Mouse (Mus musculus) ES-CJ7 (cell line): ENCODE results near the gene Ndufv1.

Experiments used
- DNase-seq: peaks from one replicate; pipeline ENCODE4 v3.0.0; 2011; ENCODE audit warnings: low read depth, low spot score

The Ndufv1 gene

DNA sequence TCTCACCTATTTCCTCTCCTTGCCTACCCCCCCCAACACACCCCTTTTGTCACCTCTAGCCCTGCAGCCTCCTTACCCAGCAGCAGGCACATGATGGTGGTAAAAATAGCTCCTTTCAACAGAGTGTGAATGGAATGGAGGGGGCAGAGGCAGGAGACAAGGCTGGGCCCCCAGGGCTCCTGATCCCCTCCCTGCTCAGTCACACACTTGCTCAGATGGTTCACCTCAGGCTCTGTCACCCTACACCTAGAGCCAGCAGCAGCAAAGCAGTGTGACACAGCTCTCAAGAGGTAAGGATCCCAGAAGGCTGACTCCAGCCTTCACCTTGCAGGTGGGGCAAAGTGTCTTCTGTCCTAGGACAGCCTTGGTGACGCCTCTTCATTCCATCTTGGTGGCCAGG, 9.5 kb downstream of the Ndufv1 start, which contains the start of gene Doc2g:
Gene Doc2g, plus strand, starts transcription at position 202 of the 400 bp plus-strand sequence.
- DNase-seq: no peak

DNA sequence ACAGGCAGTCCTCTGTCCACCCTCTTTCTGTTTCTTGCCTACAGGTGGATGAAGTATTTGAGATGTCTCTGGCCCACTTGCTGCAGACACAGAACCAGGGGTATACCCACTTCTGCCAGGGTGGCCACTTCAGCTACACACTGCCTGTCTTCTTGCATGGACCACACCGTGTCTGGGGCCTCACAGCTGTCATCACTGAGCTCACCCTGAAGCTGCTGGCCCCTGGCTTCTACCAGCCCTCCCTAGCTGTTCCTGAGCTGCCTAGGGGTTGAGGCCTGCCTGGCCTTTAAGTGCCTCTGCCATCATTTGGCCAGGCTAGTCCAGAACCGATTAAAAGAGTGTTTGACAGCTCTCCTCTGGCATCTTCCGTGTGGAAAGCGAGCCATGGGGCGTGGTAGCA, 10.9 kb downstream of the Ndufv1 start:
- no peak for DNase-seq

DNA sequence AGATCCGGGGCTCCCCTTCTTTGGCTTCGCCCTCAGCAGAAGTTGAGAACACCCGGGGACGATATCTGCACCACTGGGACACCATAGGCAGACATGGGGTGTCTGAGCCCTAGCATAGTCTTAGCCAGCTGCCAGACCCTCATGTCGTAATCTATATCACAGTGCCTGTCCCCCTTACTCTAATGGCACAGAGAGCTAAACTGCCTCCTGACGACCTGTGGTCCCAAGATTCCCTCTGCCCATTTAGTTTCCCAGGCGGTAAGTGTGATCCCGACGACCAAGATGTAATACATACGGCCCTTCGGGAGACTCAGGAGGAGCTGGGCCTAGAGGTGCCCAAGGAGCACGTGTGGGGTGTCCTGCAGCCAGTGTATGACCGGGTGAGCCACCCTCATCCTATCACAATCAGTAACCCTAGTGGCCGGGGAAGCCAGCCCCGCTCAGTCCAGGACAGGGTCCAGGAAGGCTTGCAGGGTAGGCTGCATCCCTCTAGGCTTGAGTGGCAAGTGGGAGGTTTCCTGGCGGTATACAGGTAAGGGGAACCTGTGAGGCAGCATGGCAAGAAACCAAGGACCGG, 11.6 kb downstream of the Ndufv1 start:
- DNase-seq: no peak

- peak; percentile 97 for DNase-seq
Observed at GRCm38 (mm10) chr19:4000119-4000900, 12.3 kb downstream of the Ndufv1 start, which contains the start of the genes Nudt8 and Gm49405. TSS of gene Nudt8 (plus strand) at chr19:4000580. TSS of gene Gm49405 (plus strand) at chr19:4000626.

- no peak for DNase-seq
Observed at GRCm38 (mm10) chr19:3999121-3999730, 13.4 kb downstream of the Ndufv1 start.

- no peak for DNase-seq
Observed at GRCm38 (mm10) chr19:3998335-3998734, 14.3 kb downstream of the Ndufv1 start.

DNA sequence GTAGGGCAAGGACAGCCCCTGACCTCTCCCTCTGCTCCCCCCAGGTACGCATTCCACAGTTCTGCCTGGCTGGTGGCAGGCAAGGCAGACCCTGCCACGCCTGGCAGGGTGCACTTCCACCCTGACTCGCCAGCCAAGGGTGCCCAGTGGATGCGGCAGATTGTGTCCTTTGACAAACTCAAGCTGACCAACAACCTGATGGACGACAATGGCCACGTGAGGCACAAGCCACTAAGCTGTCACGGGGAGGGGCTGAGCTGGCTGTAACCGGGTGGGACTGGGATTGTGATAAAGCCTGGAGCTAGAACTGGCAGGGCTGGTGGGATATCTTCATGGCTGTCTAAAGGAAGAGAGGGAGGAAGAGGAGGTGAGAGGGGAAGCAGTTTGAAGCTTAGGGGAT, 15.4 kb downstream of the Ndufv1 start:
- DNase-seq: no peak

GRCm38 (mm10) chr19:3996747-3997146, 15.9 kb downstream of the Ndufv1 start:
- DNase-seq: no peak

DNA sequence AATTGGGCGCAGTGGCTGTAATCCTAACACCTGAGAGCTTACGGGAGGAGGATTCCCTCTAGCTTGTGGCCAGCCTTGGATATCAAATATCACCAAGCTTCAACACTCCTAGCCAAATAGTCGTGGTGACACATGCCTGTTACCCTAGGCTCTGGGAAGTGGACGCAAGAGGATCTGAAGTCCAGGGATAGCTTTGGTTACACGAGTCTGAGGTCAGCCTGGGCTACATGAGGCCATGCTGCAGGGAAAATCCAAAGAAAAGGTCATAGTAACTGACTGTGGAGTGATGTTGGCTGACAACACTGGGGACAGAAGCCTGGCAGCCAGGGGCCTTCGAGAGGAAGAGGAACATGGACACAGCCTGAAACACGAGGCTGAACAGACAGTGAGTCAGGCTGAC, 16.5 kb downstream of the Ndufv1 start:
- no peak for DNase-seq

- no peak for DNase-seq
Observed at GRCm38 (mm10) chr19:3995505-3995904, 17.1 kb downstream of the Ndufv1 start.

GRCm38 (mm10) chr19:3994932-3995331, 17.7 kb downstream of the Ndufv1 start:
- no peak for DNase-seq

DNA sequence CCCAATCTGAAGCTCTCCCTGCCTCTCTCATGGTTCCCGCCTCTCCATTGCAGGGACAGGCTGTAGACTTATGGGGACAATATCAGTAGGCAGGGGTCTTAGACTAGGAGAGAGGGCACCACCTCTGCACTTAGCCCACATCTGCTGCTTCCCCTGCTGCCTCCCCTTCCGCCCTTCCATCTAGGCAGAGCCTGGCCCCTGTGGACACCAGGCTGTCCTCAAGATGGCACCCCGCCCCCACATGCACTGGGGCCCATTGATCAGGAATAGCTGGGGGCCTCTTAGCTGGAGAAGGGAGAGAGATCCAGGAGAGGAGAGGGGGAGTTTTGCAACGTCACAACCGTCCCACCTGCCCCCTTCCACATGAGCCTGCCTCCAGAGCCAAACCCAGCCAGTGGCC, 20.2 kb downstream of the Ndufv1 start, which contains the start of gene Tbx10:
Gene Tbx10, plus strand, starts transcription at position 337 of the 400 bp plus-strand sequence.
- DNase-seq: no peak

DNA sequence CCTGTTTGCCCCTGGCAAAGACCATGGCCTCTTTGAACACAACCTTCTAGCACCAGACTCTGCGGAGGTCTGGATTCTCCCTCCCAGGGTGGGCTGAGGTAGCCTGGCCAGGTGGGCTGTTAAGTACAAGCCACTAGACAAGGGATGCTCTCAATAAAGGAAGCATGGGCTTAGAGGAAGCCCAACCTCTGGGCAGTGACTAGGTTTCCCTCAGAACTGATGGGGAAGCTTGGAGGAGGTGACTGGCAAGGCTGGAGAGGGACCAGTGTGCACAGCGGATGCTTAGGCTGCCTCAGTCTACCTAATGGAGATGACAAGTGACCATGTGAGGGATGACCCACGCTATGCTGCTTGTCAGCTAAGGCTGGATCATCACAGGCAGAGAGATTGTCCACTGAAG, 20.6 kb downstream of the Ndufv1 start:
- DNase-seq: no peak

DNA sequence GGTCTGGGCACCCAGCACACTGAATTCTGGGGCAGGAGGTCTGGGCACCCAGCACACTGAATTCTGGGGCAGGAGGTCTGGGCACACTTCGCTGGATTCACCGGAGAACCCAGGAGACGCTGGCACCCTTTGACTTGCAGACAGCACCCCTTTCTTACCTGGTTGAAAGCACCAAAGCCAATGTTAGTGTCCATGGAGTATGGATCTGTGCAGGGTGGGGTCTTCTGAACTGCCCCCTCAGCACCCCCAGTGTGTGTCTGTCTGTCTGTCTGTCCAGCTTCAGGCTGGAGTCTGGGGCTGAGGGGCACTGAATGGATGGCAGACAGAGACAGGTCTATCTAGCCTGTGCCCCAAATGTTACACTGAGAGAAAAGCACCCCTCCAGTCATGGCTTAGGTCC, 21.0 kb downstream of the Ndufv1 start:
- no peak for DNase-seq

GRCm38 (mm10) chr19:3990804-3991203, 21.8 kb downstream of the Ndufv1 start:
- DNase-seq: no peak

- peak; percentile 63 for DNase-seq
Observed at GRCm38 (mm10) chr19:3988750-3989149, 23.9 kb downstream of the Ndufv1 start.

DNA sequence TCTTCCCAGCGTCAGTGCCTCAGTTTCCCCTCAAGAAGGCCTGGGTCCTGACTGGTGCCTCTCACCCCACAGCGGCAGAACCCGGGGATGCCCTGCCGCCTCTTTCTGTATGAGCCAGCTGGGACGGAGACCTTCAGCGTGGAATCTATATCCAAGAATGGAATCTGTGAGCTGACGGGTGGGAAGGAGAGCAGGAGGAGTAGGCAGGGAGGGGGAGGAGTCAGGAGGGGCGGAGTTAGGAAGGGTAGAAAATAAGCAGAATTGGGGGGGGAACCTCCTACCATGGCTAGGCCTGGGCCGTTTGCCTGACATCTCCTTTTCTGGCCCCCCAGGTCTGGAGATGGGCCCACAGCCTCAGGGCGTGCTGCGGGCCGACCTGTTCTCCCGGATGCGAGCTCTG, 24.5 kb downstream of the Ndufv1 start:
- no peak for DNase-seq

DNA sequence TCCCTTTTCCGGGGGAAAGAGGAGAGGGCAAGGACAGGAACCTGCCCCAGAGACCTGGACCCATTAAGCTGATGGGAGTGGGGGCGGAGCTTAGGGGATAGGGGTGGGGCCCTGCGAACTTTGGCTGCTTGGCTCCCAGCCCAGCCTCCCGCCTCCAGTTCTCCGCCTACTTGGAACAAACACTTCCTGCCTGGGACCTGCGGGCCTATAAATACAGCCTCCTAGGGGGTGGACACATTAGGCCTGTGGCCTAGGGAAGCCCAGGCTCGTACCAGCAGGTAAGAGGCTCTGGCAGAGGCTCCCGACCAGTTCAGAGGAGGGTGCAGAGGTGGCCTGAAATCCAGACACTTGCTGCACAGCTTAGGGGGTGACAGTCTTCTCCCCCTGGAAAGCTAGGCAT, 26.3 kb downstream of the Ndufv1 start, which contains the start of gene Acy3:
Gene Acy3, plus strand, starts transcription at position 237 of the 400 bp plus-strand sequence.
- peak; percentile 68 for DNase-seq

GRCm38 (mm10) chr19:3985261-3985681, 27.3 kb downstream of the Ndufv1 start:
- DNase-seq: no peak

DNA sequence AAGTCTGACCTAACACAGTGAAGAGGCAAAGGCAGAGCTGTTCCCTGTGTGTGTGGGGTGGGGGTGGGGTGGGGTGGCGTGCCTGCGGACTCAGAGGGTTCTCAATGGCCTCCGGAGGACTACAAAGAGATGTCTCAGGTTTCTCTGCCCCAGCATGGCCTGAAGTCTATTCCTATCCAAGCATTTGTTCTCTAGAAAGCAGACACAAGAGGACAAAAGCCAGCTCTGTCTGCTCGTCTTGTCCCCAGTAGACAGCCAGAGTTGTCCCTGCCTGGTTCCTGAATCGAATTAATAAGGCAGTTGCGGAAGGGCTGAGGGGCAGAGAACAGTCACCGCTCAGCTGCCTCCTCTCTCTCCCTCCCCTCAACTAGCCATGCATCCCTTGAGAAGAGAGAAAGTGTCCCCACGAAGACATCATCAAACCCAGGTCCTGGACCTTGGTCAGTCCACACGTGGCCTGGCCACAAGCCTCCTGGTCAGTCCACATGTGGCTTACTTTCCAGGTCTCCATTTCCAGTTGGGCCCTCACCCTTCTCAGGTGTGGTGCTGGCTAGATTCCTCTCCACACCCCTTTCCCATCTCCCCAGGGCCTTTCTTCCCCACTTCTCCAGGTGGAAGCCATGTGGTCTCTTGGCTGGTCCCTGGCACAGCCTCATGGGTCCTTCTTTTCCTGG, 28.9 kb downstream of the Ndufv1 start:
- DNase-seq: no peak

GRCm38 (mm10) chr19:3980917-3981316, 31.7 kb downstream of the Ndufv1 start:
- DNase-seq: no peak

DNA sequence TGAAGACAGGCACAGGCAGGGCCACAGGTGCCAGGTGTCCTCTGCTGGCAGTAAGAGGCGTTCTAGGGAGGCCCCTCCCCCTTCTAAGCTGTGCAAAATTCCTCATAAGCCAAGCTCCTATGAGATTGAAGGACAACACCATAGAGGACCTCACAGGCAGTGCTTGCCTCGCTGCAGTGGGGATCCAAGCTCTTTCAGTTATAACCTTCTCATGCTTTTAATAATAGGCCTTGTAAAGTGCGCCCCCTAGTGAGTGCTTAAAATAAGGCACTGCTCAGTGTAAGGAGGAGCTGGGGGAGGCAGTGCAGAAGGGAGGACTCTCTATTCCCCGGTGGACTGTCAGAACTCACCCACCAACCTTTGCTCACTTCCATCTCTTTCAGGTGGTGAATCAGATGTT, 32.3 kb downstream of the Ndufv1 start:
- peak; percentile 86 for DNase-seq
